Mouse (Mus musculus) lung, embryonic 16.5 days (tissue): ENCODE results near the gene Impg1. TPM values are rescaled to one million over a fixed set of nuclear protein-coding genes. Genes with fewer than 3 reads are reported as not detected.

ENCODE experiments used
- ATAC-seq: fragments of 200-750 bp; cut with Nextera tagmentation; 2 replicates; pipeline ENCODE4 v1.8.0; 2017; ENCODE audit warnings: low read depth, mild to moderate bottlenecking, moderate library complexity
- H3K27ac ChIP-seq: fragments of 300-500 bp; sonication (generic); 2 replicates; pipeline ENCODE4 v1.5.1; 2014; ENCODE audit warnings: mild to moderate bottlenecking, control low read depth, low read length
- H3K27me3 ChIP-seq: fragments of 300-500 bp; sonication (generic); 2 replicates; pipeline ENCODE4 v1.6.1; 2014; ENCODE audit warnings: low read depth, low read length, mixed read lengths; ENCODE audit not compliant: control insufficient read depth, insufficient read depth
- H3K36me3 ChIP-seq: fragments of 300-500 bp; sonication (generic); 2 replicates; pipeline ENCODE4 v1.6.1; 2014; ENCODE audit warnings: low read length; ENCODE audit not compliant: control insufficient read depth, insufficient read depth
- H3K4me1 ChIP-seq: fragments of 300-500 bp; sonication (generic); replicated peaks from 2 replicates; pipeline ENCODE4 v1.6.1; 2014; ENCODE audit warnings: low read length, mixed read lengths; ENCODE audit not compliant: control insufficient read depth, insufficient read depth
- H3K4me2 ChIP-seq: fragments of 300-500 bp; sonication (generic); 2 replicates; pipeline ENCODE4 v1.6.1; 2014; ENCODE audit warnings: low read depth, low read length, control low read depth
- H3K4me3 ChIP-seq: fragments of 300-500 bp; sonication (generic); 2 replicates; pipeline ENCODE4 v1.5.1; 2014; ENCODE audit warnings: mild to moderate bottlenecking, low read length, control low read depth
- H3K9ac ChIP-seq: fragments of 300-500 bp; sonication (generic); 2 replicates; pipeline ENCODE4 v1.6.1; 2014; ENCODE audit warnings: low read length, control low read depth
- H3K9me3 ChIP-seq: fragments of 300-500 bp; sonication (generic); 2 replicates; pipeline ENCODE4 v1.6.1; 2016; ENCODE audit warnings: low read length; ENCODE audit not compliant: control insufficient read depth
- WGBS: fragments of 180-500 bp; shearing (Covaris S2); extraction: QIAGEN DNeasy Blood & Tissue Kit; methylation state at CpG from one replicate; pipeline ENCODE4 v1.1.7; 2014; 5-methylcytosine and 5-hydroxymethylcytosine counted together
- polyA plus RNA-seq: library from polyadenylated mRNA; unstranded; fragments of >200 nt; fragmentation: Nextera tagmentation; extraction: Ambion mirVana; gene quantifications from 2 replicates; pipeline ENCODE4 v1.2.1, GENCODE M21; 2015

Gene Impg1
- polyA plus RNA-seq, 1 experiment from 2014 or later: 0.09 TPM

DNA sequence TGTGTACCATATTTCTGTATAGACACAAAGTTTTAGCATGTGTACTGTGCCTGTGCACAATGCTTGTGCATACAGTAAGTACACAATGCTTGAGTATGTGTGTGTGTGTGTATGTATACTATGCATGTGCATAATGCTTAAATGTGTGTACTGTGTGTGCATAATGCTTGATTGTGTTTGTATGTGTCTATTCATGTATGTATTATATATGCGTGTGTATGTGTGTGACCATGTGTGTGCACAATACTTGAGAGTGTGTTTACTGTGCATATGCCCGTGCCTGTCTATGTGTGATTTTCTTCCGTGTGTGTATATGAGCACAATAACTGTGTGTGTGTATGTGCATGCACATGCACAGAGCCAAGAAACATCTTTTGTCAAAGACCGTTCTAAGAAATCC, 158.9 kb downstream of the Impg1 start:
- no peaks in the 10 kb centered on the region for H3K4me1 ChIP-seq
- no peaks in the 10 kb centered on the region for H3K27me3 ChIP-seq
- WGBS: 90% methylated on average over 4 of the region's 4 CpGs

DNA sequence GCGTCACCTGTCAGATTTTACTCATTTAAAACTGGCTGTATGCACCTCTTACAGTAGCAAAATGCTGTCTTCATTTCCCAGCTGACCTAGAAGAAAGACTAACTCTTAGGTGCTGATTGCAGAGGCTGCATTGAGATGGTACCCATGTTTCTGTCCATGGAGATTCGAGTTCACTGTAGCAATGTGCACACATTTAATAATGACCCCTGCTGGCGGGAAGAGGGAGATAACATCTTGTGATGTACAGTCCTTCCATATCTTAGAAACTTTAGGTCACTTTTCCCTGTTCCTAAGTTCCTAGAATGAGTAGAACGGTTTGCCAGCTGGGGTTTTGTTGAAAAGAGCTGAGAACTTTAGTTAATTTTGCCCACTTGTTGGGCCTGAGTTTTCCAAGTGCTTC, 161.8 kb downstream of the Impg1 start:
- H3K27me3 ChIP-seq: no peaks in the 10 kb centered on the region
- H3K9me3 ChIP-seq: no peaks in the 10 kb centered on the region
- peaks cover 9% of the 10 kb centered on the region; the same call in 1 of the 2 replicates for H3K36me3 ChIP-seq
- ATAC-seq: no peak
- H3K9ac ChIP-seq: no peak overlapping the region
- H3K4me1 ChIP-seq: no peaks in the 10 kb centered on the region
- no peak overlapping the region for H3K27ac ChIP-seq
- 64% methylated on average over 4 of the region's 4 CpGs for WGBS
- no peak overlapping the region for H3K4me2 ChIP-seq
- H3K4me3 ChIP-seq: no peak overlapping the region

More for the DNA sequence above, 158.9 kb downstream of the Impg1 start:
- H3K4me2 ChIP-seq: no peak overlapping the region
- ATAC-seq: no peak
- peaks cover 7% of the 10 kb centered on the region; the same call in 1 of the 2 replicates for H3K36me3 ChIP-seq
- H3K9ac ChIP-seq: no peak overlapping the region
- H3K9me3 ChIP-seq: no peaks in the 10 kb centered on the region
- H3K27ac ChIP-seq: no peak overlapping the region
- no peak overlapping the region for H3K4me3 ChIP-seq

DNA sequence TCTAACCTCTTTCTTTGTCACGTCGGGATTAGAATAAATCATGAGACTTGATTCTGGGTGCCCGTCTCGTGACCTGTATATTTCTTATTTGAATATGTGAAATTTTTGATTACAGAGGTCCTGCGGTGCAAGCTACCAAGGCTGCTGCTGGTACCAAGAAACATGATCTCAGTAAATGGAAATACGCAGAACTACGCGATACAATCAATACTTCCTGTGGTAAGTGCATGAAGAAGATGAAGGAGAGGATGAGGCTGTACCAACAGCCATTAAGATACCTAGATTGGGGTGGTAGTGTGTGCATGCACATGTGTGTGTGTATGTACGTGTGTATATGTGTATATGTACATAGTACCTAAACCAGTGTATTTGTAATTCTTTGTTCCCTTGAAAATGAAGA, 166.2 kb downstream of the Impg1 start:
- no peak overlapping the region for H3K4me2 ChIP-seq
- no peak for ATAC-seq
- peaks cover 5% of the 10 kb centered on the region; the same call in 1 of the 2 replicates for H3K36me3 ChIP-seq
- H3K9me3 ChIP-seq: no peaks in the 10 kb centered on the region
- H3K27me3 ChIP-seq: no peaks in the 10 kb centered on the region
- 91% methylated on average over 9 of the region's 9 CpGs for WGBS
- no peak overlapping the region for H3K4me3 ChIP-seq
- no peak overlapping the region for H3K9ac ChIP-seq
- H3K4me1 ChIP-seq: no peaks in the 10 kb centered on the region
- no peak overlapping the region for H3K27ac ChIP-seq

DNA sequence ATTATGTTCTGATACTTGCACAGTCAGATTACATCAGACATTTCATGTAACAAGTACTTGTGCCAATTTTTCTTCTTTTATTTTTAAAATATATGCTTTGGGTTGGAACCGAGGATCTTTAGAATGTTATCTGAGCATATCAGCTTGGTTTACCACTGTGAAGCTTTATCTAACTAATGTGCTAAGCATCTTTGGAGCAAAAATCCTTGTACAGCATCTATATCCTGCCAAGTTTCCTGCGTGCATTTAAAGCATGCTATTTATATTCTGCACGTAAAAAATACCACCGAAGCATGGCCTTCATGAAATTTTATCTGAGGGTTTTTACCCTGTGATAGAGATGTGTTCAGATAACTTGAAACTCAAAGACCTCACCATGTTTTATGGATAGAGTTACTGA, 169.2 kb downstream of the Impg1 start:
- peaks cover 6% of the 10 kb centered on the region for H3K36me3 ChIP-seq
- H3K27ac ChIP-seq: no peak overlapping the region
- H3K27me3 ChIP-seq: no peaks in the 10 kb centered on the region
- H3K4me1 ChIP-seq: no peaks in the 10 kb centered on the region
- no peaks in the 10 kb centered on the region for H3K9me3 ChIP-seq
- no peak overlapping the region for H3K4me2 ChIP-seq
- no peak for ATAC-seq
- no peak overlapping the region for H3K4me3 ChIP-seq
- 48% methylated on average over 4 of the region's 4 CpGs for WGBS
- no peak overlapping the region for H3K9ac ChIP-seq

DNA sequence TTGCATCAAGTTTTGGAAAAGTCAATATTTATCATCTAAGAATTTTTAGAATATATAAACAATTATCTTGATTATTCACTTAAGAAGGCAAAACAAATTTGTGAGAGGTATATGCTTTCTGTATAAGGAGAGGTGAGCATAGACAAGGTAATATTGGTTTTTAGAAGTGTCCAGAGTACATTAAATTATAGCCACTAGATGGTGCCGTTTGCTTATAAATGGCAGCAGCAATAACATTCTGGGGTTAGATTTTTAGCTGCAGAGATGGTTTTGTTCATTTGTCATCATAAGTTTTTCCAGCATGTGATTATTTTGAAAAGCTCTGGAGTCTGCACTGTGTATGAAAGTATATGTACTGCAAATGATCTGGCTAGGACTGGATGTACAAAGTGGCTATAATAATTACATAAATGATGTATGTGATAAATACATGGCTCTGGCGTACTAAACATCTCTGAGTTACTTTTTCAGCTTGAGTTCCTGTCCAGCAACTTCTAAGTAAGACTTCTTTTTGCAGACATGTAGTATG, 172.2 kb downstream of the Impg1 start:
- no peak overlapping the region for H3K9ac ChIP-seq
- no peak overlapping the region for H3K4me2 ChIP-seq
- H3K4me3 ChIP-seq: no peak overlapping the region
- no peak for ATAC-seq
- peaks cover 9% of the 10 kb centered on the region; the same call in 1 of the 2 replicates for H3K36me3 ChIP-seq
- 47% methylated on average over 2 of the region's 2 CpGs for WGBS
- no peaks in the 10 kb centered on the region for H3K9me3 ChIP-seq
- no peak overlapping the region for H3K27ac ChIP-seq
- no peaks in the 10 kb centered on the region for H3K27me3 ChIP-seq
- H3K4me1 ChIP-seq: no peaks in the 10 kb centered on the region

DNA sequence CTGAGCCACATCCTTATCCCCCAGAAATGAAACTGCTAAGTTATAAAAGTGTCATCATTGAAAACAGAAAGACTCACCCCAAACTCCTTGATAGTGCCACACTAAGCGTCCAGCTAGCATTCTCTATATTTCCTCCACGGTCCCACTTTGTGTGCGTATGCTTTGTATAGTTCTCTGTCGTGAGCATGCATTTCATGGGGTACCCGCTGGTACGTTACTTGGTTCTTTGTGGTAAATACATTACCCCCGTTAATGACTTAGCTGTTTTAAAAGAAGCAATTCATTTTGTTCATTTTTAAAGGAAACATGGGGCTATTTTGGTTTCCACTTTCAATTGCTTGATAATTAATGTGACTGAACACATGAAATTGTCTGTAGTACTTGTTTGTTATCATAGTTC, 178.4 kb downstream of the Impg1 start:
- ATAC-seq: no peak
- no peak overlapping the region for H3K4me3 ChIP-seq
- H3K27me3 ChIP-seq: no peaks in the 10 kb centered on the region
- H3K9ac ChIP-seq: no peak overlapping the region
- H3K9me3 ChIP-seq: no peaks in the 10 kb centered on the region
- no peaks in the 10 kb centered on the region for H3K4me1 ChIP-seq
- no peak overlapping the region for H3K4me2 ChIP-seq
- no peak overlapping the region for H3K27ac ChIP-seq
- 91% methylated on average over 7 of the region's 7 CpGs for WGBS
- peaks cover 10% of the 10 kb centered on the region; the same call in 1 of the 2 replicates for H3K36me3 ChIP-seq

DNA sequence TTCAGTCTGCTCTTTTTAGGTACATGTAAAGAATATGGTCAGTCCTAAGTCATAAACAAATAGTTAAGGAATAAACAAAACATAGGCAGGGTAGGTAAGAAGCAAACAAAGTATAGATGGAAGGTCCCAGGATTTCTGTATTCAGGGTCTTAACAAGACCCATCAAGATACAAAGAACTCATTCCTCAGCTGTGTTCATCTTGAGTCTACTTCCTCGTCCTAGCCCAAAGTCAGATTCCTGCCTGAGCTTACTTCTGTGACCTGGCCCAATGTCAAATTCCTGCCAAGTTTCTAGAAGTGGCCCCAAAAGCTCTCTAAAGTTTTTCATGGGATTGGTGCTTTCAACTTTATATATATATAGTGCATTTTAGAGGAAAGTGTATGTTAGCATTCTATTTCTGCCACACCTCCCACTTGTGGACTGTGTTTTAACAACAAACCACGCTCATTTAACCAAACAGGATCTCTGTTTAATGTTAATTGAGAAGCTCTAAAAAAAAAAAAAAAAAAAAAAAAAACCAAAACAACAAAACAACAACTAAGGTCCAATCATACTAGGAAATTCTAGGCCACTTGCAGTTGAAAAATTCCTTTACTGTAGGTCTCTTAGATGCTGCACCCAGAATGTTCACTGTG, 180.6 kb downstream of the Impg1 start:
- no peaks in the 10 kb centered on the region for H3K27me3 ChIP-seq
- ATAC-seq: no peak
- no peaks in the 10 kb centered on the region for H3K9me3 ChIP-seq
- H3K4me3 ChIP-seq: no peak overlapping the region
- no peak overlapping the region for H3K4me2 ChIP-seq
- no peak overlapping the region for H3K9ac ChIP-seq
- 77% methylated on average over 2 of the region's 2 CpGs for WGBS
- H3K36me3 ChIP-seq: peaks cover 3% of the 10 kb centered on the region; the same call in 1 of the 2 replicates
- no peaks in the 10 kb centered on the region for H3K4me1 ChIP-seq
- no peak overlapping the region for H3K27ac ChIP-seq

DNA sequence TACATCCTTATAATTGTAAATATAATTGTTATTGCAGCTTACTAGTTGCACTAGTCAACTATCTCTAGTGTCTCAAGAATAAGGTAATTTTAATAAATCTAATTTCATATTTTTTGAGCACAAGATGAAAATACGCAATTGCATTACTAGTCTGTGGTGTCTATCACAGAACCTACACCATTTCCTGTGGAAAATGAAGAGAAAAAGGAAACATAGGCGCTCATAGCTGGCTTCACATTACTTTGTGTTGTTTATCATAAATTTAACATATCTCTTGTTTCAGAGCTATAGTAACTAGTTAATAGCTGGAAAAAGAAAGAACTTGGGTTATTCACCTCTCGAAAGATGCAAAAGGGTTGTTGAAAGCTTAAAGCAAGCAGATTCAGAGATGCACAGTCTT, 182.9 kb downstream of the Impg1 start:
- H3K9ac ChIP-seq: no peak overlapping the region
- H3K27me3 ChIP-seq: no peaks in the 10 kb centered on the region
- no peak overlapping the region for H3K4me2 ChIP-seq
- H3K9me3 ChIP-seq: no peaks in the 10 kb centered on the region
- H3K4me3 ChIP-seq: no peak overlapping the region
- H3K36me3 ChIP-seq: peaks cover 3% of the 10 kb centered on the region; the same call in 1 of the 2 replicates
- no peak overlapping the region for H3K27ac ChIP-seq
- WGBS: 84% methylated on average over 3 of the region's 3 CpGs
- no peak for ATAC-seq
- H3K4me1 ChIP-seq: no peaks in the 10 kb centered on the region

DNA sequence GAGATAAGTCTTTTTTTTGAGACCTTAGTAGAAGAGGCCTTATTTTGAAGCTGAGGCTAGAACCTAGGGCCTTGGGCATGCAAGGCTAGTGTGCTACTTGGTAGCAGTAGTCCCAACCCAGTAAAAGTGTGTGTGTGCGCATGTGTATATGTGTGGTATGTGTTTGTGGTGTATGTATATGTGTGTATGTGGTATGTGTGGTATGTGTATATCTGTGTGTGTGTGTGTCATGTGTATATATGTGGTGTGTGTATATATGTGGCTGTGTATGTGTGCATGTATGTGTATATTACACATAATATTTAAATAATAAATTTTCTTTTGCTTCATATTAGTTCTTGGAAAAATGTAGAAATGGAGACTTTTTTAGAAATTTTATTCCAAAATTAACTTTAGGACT, 184.6 kb downstream of the Impg1 start:
- no peaks in the 10 kb centered on the region for H3K27me3 ChIP-seq
- H3K27ac ChIP-seq: no peak overlapping the region
- no peaks in the 10 kb centered on the region for H3K9me3 ChIP-seq
- peaks cover 6% of the 10 kb centered on the region for H3K36me3 ChIP-seq
- peaks cover 11% of the 10 kb centered on the region for H3K4me1 ChIP-seq
- 97% methylated on average over 1 of the region's 1 CpGs for WGBS
- no peak for ATAC-seq
- H3K9ac ChIP-seq: no peak overlapping the region
- no peak overlapping the region for H3K4me3 ChIP-seq
- no peak overlapping the region for H3K4me2 ChIP-seq
